Mouse (Mus musculus) MEL (cell line): ENCODE measurements around the gene Sart3. TPM values are rescaled to one million over a fixed set of nuclear protein-coding genes. Genes with fewer than 3 reads are reported as not detected.
"Not testable (repeated sequence)": the region's sequence is repeated elsewhere in the genome, so short reads cannot be mapped to it uniquely, and the experiment has no call there.

Source experiments
- DNase-seq: peaks from one replicate; pipeline ENCODE4 v3.0.0; 2011; ENCODE audit warnings: low read depth, low spot score
- H3K27ac ChIP-seq: 2 replicates; pipeline ENCODE4 v1.5.1; 2012; ENCODE audit warnings: low read depth, mild to moderate bottlenecking, control low read depth, low read length, moderate library complexity; ENCODE audit not compliant: control insufficient read depth
- H3K27me3 ChIP-seq, 2 experiments: fragments of 150-350 bp in 1 of 2; sonication (generic) in 1 of 2; 2 replicates each; pipeline ENCODE4 v1.6.1; 2012; ENCODE audit warnings: low read length in 2 of 2, mild to moderate bottlenecking in 2 of 2, improper control_type of control experiment in 1 of 2, moderate library complexity in 1 of 2; ENCODE audit not compliant: insufficient read depth in 2 of 2, control insufficient read depth in 1 of 2
- H3K36me3 ChIP-seq, 2 experiments: 2 replicates each; pipeline ENCODE4 v1.6.1; 2012 to 2014; ENCODE audit warnings: low read length in 2 of 2, improper control_type of control experiment in 1 of 2, inconsistent platforms in 1 of 2, mild to moderate bottlenecking in 1 of 2; ENCODE audit not compliant: insufficient read depth in 2 of 2, control insufficient read depth in 1 of 2
- H3K4me1 ChIP-seq, 2 experiments: fragments of 150-350 bp in 1 of 2; sonication (generic) in 1 of 2; 2 replicates each; pipeline ENCODE4 v1.6.1; 2012; ENCODE audit warnings: low read length in 2 of 2, improper control_type of control experiment in 1 of 2, mild to moderate bottlenecking in 1 of 2; ENCODE audit not compliant: insufficient read depth in 2 of 2, control insufficient read depth in 1 of 2
- H3K4me3 ChIP-seq, 2 experiments: fragments of 150-350 bp in 1 of 2; sonication (generic) in 1 of 2; 2 replicates each; pipeline ENCODE4 v1.5.1; 2012; ENCODE audit warnings: low read depth in 2 of 2, low read length in 2 of 2, mild to moderate bottlenecking in 2 of 2, moderate library complexity in 2 of 2, control low read depth in 1 of 2, improper control_type of control experiment in 1 of 2; ENCODE audit not compliant: control insufficient read depth in 1 of 2, insufficient read depth in 1 of 2
- H3K79me2 ChIP-seq: 2 replicates; pipeline ENCODE4 v1.6.1; 2012; ENCODE audit warnings: mild to moderate bottlenecking, low read length, moderate library complexity; ENCODE audit not compliant: control insufficient read depth, poor library complexity, insufficient read depth
- H3K9ac ChIP-seq: 2 replicates; pipeline ENCODE4 v1.6.1; 2012; ENCODE audit warnings: low read depth, mild to moderate bottlenecking, control low read depth, low read length, moderate library complexity; ENCODE audit not compliant: control insufficient read depth, poor library complexity, severe bottlenecking
- H3K9me3 ChIP-seq: fragments of 150-350 bp; sonication (generic); replicated peaks from 2 replicates; pipeline ENCODE4 v1.6.1; 2012; ENCODE audit warnings: mild to moderate bottlenecking, low read length, improper control_type of control experiment, moderate library complexity; ENCODE audit not compliant: insufficient read depth
- CHD1 ChIP-seq: IDR thresholded peaks from 2 replicates; pipeline ENCODE4 v1.6.1; 2012; ENCODE audit warnings: low read depth, mild to moderate bottlenecking, inconsistent platforms, low read length, improper control_type of control experiment
- CHD2 ChIP-seq: IDR thresholded peaks from 2 replicates; pipeline ENCODE4 v1.6.1; 2011; ENCODE audit warnings: low read length, improper control_type of control experiment
- CTCF ChIP-seq, 3 experiments: IDR thresholded peaks in 2 of 3; conservative IDR thresholded peaks in 1 of 3; 2 replicates each; pipeline ENCODE4 v1.5.1; 2011 to 2012; ENCODE audit warnings: low read length in 3 of 3, low read depth in 2 of 3, mild to moderate bottlenecking in 2 of 3, improper control_type of control experiment in 1 of 3, inconsistent platforms in 1 of 3, mixed read lengths in 1 of 3, moderate library complexity in 1 of 3; ENCODE audit not compliant: control insufficient read depth in 1 of 3, insufficient read depth in 1 of 3, poor library complexity in 1 of 3, severe bottlenecking in 1 of 3
- EP300 ChIP-seq, 2 experiments: IDR thresholded peaks; 2 replicates each; pipeline ENCODE4 v1.6.1; 2011; ENCODE audit warnings: improper control_type of control experiment in 2 of 2, low read length in 2 of 2, low read depth in 1 of 2, mild to moderate bottlenecking in 1 of 2
- GABPA ChIP-seq: IDR thresholded peaks from 2 replicates; pipeline ENCODE4 v1.6.1; 2012; ENCODE audit warnings: low read depth, mild to moderate bottlenecking, inconsistent platforms, low read length, improper control_type of control experiment, moderate library complexity
- JUND ChIP-seq: IDR thresholded peaks from 2 replicates; pipeline ENCODE4 v1.6.1; 2011; ENCODE audit warnings: low read depth, mild to moderate bottlenecking, improper control_type of control experiment, low read length
- KAT2A ChIP-seq: conservative IDR thresholded peaks from 2 replicates; pipeline ENCODE4 v1.6.1; 2012; ENCODE audit warnings: low read depth, low read length, improper control_type of control experiment, inconsistent platforms
- MAFK ChIP-seq: IDR thresholded peaks from 2 replicates; pipeline ENCODE4 v1.6.1; 2011; ENCODE audit warnings: low read depth, mild to moderate bottlenecking, low read length, improper control_type of control experiment, borderline replicate concordance
- MAX ChIP-seq: IDR thresholded peaks from 2 replicates; pipeline ENCODE4 v1.6.1; 2011; ENCODE audit warnings: low read length, improper control_type of control experiment
- MEF2A ChIP-seq: IDR thresholded peaks from 2 replicates; pipeline ENCODE4 v1.6.1; 2014; ENCODE audit warnings: low read depth, mild to moderate bottlenecking, inconsistent platforms, low read length, improper control_type of control experiment; ENCODE audit not compliant: poor library complexity, insufficient replicate concordance, severe bottlenecking; ENCODE audit errors: extremely low read depth
- MXI1 ChIP-seq: IDR thresholded peaks from 2 replicates; pipeline ENCODE4 v1.6.1; 2011; ENCODE audit warnings: mild to moderate bottlenecking, low read depth, low read length, improper control_type of control experiment
- MYB ChIP-seq: IDR thresholded peaks from 2 replicates; pipeline ENCODE4 v1.6.1; 2011; ENCODE audit warnings: mild to moderate bottlenecking, low read depth, low read length, improper control_type of control experiment
- MYC ChIP-seq: IDR thresholded peaks from 2 replicates; pipeline ENCODE4 v1.6.1; 2011; ENCODE audit warnings: low read depth, mild to moderate bottlenecking, low read length, improper control_type of control experiment, moderate library complexity
- NRF1 ChIP-seq: IDR thresholded peaks from 2 replicates; pipeline ENCODE4 v1.6.1; 2014; ENCODE audit warnings: low read depth, mild to moderate bottlenecking, inconsistent platforms, low read length, improper control_type of control experiment, moderate library complexity; ENCODE audit not compliant: poor library complexity, insufficient read depth, severe bottlenecking
- POLR2A ChIP-seq, 2 experiments: IDR thresholded peaks; 2 replicates each; pipeline ENCODE4 v1.6.1; 2011 to 2012; ENCODE audit warnings: low read length in 2 of 2, mild to moderate bottlenecking in 2 of 2, control low read depth in 1 of 2, improper control_type of control experiment in 1 of 2, low read depth in 1 of 2, moderate library complexity in 1 of 2; ENCODE audit not compliant: control insufficient read depth in 1 of 2, insufficient read depth in 1 of 2, poor library complexity in 1 of 2
- POLR2AphosphoS2 ChIP-seq: IDR thresholded peaks from 2 replicates; pipeline ENCODE4 v1.6.1; 2011; ENCODE audit warnings: low read length, improper control_type of control experiment
- SIN3A ChIP-seq: IDR thresholded peaks from 2 replicates; pipeline ENCODE4 v1.6.1; 2012; ENCODE audit warnings: low read length, improper control_type of control experiment, inconsistent platforms
- SMC3 ChIP-seq: IDR thresholded peaks from 2 replicates; pipeline ENCODE4 v1.6.1; 2011; ENCODE audit warnings: low read depth, low read length, improper control_type of control experiment
- TAL1 ChIP-seq: IDR thresholded peaks from 2 replicates; pipeline ENCODE4 v1.6.1; 2012; ENCODE audit warnings: mild to moderate bottlenecking, inconsistent platforms, low read length, moderate library complexity, mixed read lengths
- TBP ChIP-seq: IDR thresholded peaks from 2 replicates; pipeline ENCODE4 v1.8.0; 2011; ENCODE audit warnings: low read depth, low read length, improper control_type of control experiment
- TCF12 ChIP-seq: IDR thresholded peaks from 2 replicates; pipeline ENCODE4 v1.6.1; 2014; ENCODE audit warnings: low read depth, mild to moderate bottlenecking, inconsistent platforms, low read length, improper control_type of control experiment, moderate library complexity
- USF1 ChIP-seq: IDR thresholded peaks from 2 replicates; pipeline ENCODE4 v1.6.1; 2014; ENCODE audit warnings: low read depth, mild to moderate bottlenecking, inconsistent platforms, low read length, improper control_type of control experiment, moderate library complexity
- USF2 ChIP-seq, 2 experiments: IDR thresholded peaks; 2 replicates each; pipeline ENCODE4 v1.6.1; 2011 to 2012; ENCODE audit warnings: improper control_type of control experiment in 2 of 2, low read length in 2 of 2, borderline replicate concordance in 1 of 2, inconsistent platforms in 1 of 2, low read depth in 1 of 2, mild to moderate bottlenecking in 1 of 2; ENCODE audit not compliant: insufficient read depth in 1 of 2
- ZMIZ1 ChIP-seq: IDR thresholded peaks from 2 replicates; pipeline ENCODE4 v1.6.1; 2012; ENCODE audit warnings: low read depth, mild to moderate bottlenecking, inconsistent platforms, low read length, improper control_type of control experiment, moderate library complexity
- ZNF384 ChIP-seq: IDR thresholded peaks from 2 replicates; pipeline ENCODE4 v1.6.1; 2012; ENCODE audit warnings: low read depth, mild to moderate bottlenecking, inconsistent platforms, low read length, improper control_type of control experiment
- polyA plus RNA-seq, 2 experiments: library from polyadenylated mRNA; stranded (reverse) in 1 of 2; unstranded in 1 of 2; fragments of >175 nt in 1 of 2; fragments of >200 nt in 1 of 2; gene quantifications; 2 replicates each; pipeline versions ENCODE4 v1.2.1 to v1.2.4; 2012; ENCODE audit warnings: low replicate concordance in 2 of 2, low read depth in 1 of 2; ENCODE audit not compliant: insufficient read length in 2 of 2, insufficient read depth in 1 of 2, missing spikeins in 1 of 2
- total RNA-seq: library from RNA; depleted of rRNA; stranded (reverse); fragments of 300-350 nt; gene quantifications from 2 replicates; pipeline ENCODE4 v1.2.3, GENCODE M21; 2012

The Sart3 gene
- total and polyA plus RNA-seq, 3 experiments: 41.4 to 74.4 TPM; not detected in 1

DNA sequence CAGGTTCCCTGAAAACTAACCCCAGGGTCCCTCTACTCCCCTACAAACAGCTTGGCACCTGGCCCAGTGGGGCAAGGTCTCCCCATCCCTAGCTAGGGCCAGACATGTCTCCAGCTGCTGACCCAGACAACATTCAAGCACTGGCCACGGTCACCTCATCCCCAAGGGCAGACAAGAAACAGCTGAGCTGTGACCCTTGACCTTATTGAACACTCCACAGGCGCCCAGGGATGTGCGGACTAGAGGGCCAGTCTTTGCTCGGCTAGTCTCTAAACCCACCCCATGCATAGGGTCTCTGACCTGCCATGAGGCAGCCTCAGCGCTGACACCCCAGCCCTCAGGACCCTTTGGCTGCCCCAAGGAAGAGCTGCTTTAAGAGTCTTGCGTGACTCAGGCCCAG, 16.3 kb upstream of the Sart3 start:
- H3K36me3 ChIP-seq: no peaks in the 10 kb centered on the region; a peak in 1 of 4 replicates
- H3K4me3 ChIP-seq: no peak overlapping the region
- H3K9ac ChIP-seq: no peak overlapping the region
- DNase-seq: no peak
- no peaks in the 10 kb centered on the region for H3K9me3 ChIP-seq
- TF ChIP-seq MAX (no peak), CHD1 (no peak), USF1 (no peak), TCF12 (no peak), SMC3 (no peak), MYB (no peak), JUND (no peak), MEF2A (no peak), CTCF (IDR thresholded peaks at IDR 0.05 in 2 of 3, conservative IDR thresholded peaks at IDR 0.05 in 1 of 3; ENCODE audit: control insufficient read depth in 1 of 3, insufficient read depth in 1 of 3, low read depth in 2 of 3, low read length in 3 of 3, poor library complexity in 1 of 3, severe bottlenecking in 1 of 3) (no peak), EP300 (IDR thresholded peaks at IDR 0.05; ENCODE audit: low read depth in 1 of 2, low read length in 2 of 2) (no peak), POLR2A (IDR thresholded peaks at IDR 0.05; ENCODE audit: control insufficient read depth in 1 of 2, insufficient read depth in 1 of 2, low read depth in 1 of 2, low read length in 2 of 2, poor library complexity in 1 of 2) (no peak), USF2 (IDR thresholded peaks at IDR 0.05; ENCODE audit: borderline replicate concordance in 1 of 2, insufficient read depth in 1 of 2, low read depth in 1 of 2, low read length in 2 of 2) (no peak), ZNF384 (no peak), SIN3A (no peak), KAT2A (no peak), TBP (no peak), TAL1 (no peak)
- TF ChIP-seq, all 39 proteins: peak for 0
- Histone ChIP-seq H3K27ac (no peak overlapping the region), H3K79me2 (no peaks in the 10 kb centered on the region), H3K27me3 (no peaks in the 10 kb centered on the region), H3K4me1 (peaks cover 0 to 7% of the 10 kb centered on the region in 2 experiments; a peak in 1 of 4 replicates)

DNA sequence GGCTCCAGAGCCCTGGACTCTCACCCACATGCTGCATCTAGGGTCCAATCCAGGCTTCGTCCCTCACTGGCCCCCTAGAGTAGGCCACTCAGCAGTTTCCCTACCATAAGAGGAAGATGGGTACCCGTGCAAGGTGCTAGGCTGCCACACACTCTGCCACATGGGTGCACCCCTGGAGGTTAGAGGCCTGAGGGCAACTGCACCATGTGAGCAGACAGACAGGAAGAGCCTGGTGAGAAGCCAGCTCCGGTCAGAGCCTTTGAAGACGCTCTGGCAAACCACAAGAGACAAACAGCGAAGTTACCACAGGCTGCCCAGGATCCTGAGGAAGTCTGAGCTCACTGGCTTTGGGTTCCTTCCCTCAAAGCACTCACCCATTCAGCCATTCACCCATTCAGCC, 14.7 kb upstream of the Sart3 start:
- no peak overlapping the region for H3K27ac ChIP-seq
- H3K4me1 ChIP-seq: 0 out of 4 replicates have a peak, but pooled peaks cover 0 to 2% of the 10 kb centered on the region in 2 experiments
- no peaks in the 10 kb centered on the region; a peak in 1 of 4 replicates for H3K36me3 ChIP-seq
- H3K79me2 ChIP-seq: no peaks in the 10 kb centered on the region
- no peak overlapping the region for H3K4me3 ChIP-seq
- H3K9ac ChIP-seq: no peak overlapping the region
- H3K9me3 ChIP-seq: no peaks in the 10 kb centered on the region
- H3K27me3 ChIP-seq: no peaks in the 10 kb centered on the region
- DNase-seq: no peak
- TF ChIP-seq CHD2: no peak
- no peak for TF ChIP-seq NRF1
- no peak for TF ChIP-seq GABPA
- no peak for TF ChIP-seq USF2 (IDR thresholded peaks at IDR 0.05; ENCODE audit: borderline replicate concordance in 1 of 2, insufficient read depth in 1 of 2, low read depth in 1 of 2, low read length in 2 of 2)
- TF ChIP-seq MAFK: no peak
- TF ChIP-seq MXI1: no peak
- TF ChIP-seq POLR2A (IDR thresholded peaks at IDR 0.05; ENCODE audit: control insufficient read depth in 1 of 2, insufficient read depth in 1 of 2, low read depth in 1 of 2, low read length in 2 of 2, poor library complexity in 1 of 2): no peak
- no peak for TF ChIP-seq CTCF (IDR thresholded peaks at IDR 0.05 in 2 of 3, conservative IDR thresholded peaks at IDR 0.05 in 1 of 3; ENCODE audit: control insufficient read depth in 1 of 3, insufficient read depth in 1 of 3, low read depth in 2 of 3, low read length in 3 of 3, poor library complexity in 1 of 3, severe bottlenecking in 1 of 3)
- no peak for TF ChIP-seq KAT2A
- TF ChIP-seq JUND: no peak
- no peak for TF ChIP-seq POLR2AphosphoS2
- TF ChIP-seq ZMIZ1: no peak
- no peak for TF ChIP-seq MYB
- no peak for TF ChIP-seq TAL1
- no peak for TF ChIP-seq SIN3A
- TF ChIP-seq USF1: no peak
- no peak for TF ChIP-seq ZNF384
- no peak for TF ChIP-seq MYC

DNA sequence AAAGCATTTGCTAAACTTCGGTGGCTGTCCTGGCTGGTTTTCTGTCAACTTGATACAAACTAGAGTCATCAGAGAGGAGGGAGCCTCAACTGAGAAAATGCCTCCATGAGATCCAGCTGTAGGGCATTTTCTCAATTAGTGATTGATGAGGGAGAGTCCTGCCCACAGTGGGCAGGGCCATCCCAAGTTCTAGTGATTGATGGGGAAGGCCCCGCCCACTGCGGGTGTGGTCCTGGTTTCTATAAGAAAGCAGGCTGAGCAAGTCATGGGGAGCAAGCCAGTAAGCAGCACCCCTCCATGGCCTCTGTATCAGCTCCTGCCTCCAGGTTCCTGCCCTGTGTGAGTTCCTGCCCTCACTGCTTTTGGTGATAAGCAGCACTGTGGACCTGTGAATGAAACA, 11.8 kb upstream of the Sart3 start:
- H3K4me1 ChIP-seq, H3K9ac ChIP-seq, H3K36me3 ChIP-seq, H3K79me2 ChIP-seq, H3K9me3 ChIP-seq, H3K4me3 ChIP-seq, H3K27ac ChIP-seq, H3K27me3 ChIP-seq, DNase-seq: not testable (repeated sequence)
